Mouse (Mus musculus) stomach, postnatal 0 days (tissue): ENCODE data around the gene Gnb1.

Experiments used
- CTCF ChIP-seq: IDR thresholded peaks from 2 replicates; pipeline ENCODE4 v1.5.1; 2016; ENCODE audit warnings: antibody characterized with exemption, low read depth, mild to moderate bottlenecking, moderate library complexity
- EP300 ChIP-seq: optimal IDR thresholded peaks from 2 replicates; pipeline ENCODE3; 2016; ENCODE audit warnings: antibody characterized with exemption

DNA sequence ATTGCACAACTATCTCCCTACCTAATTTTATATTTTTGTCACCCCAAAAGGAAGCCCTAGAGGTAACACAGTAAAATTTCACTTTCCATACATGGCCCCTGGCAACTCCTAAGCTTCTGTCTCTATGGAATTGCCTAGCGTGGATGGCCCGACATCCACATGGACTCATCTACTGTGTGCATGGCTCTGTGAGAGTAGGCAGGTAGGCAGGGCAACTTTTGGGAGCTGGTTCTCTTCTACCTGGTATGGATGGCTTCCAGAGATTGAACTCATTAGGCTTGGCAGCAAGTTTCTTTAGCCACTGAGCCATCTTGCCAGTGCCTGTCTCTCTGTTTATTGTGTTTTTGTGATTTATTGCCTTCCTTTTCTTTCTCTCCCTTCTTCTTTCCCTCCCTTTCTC lies 23.6 kb downstream of the Gnb1 start:
- TF ChIP-seq CTCF (no peak), EP300 (no peak)
